Mouse (Mus musculus): ENCODE measurements around the gene Elf2. TPM values are rescaled to one million over a fixed set of nuclear protein-coding genes. Genes with fewer than 3 reads are reported as not detected.

The Elf2 gene
- total RNA-seq, 4 experiments from 2014 or later: 40.6 to 52.9 (median 50.9) TPM

GRCm38 (mm10) chr3:51234752-51235055, 105.8 kb downstream of the Elf2 start:
- DNase-seq (ENCODE audit: low spot score): no peak

- peak; percentile 80 for DNase-seq (ENCODE audit: low spot score)
Measured at GRCm38 (mm10) chr3:51233918-51234751, 106.3 kb downstream of the Elf2 start.

GRCm38 (mm10) chr3:51233474-51233873, 107.0 kb downstream of the Elf2 start:
- peak; percentile 72 for DNase-seq (ENCODE audit: low spot score)

GRCm38 (mm10) chr3:51232205-51232910, 108.1 kb downstream of the Elf2 start:
- no peak for DNase-seq (ENCODE audit: low spot score)

- DNase-seq (ENCODE audit: low spot score): no peak
Measured at GRCm38 (mm10) chr3:51231499-51231898, 109.0 kb downstream of the Elf2 start.

- no peak for DNase-seq (ENCODE audit: low spot score)
Measured at GRCm38 (mm10) chr3:51230886-51231285, 109.6 kb downstream of the Elf2 start.

- no peak for DNase-seq (ENCODE audit: low spot score)
Measured at GRCm38 (mm10) chr3:51230146-51230835, 110.2 kb downstream of the Elf2 start.

GRCm38 (mm10) chr3:51229226-51229625, 111.2 kb downstream of the Elf2 start:
- DNase-seq (ENCODE audit: low spot score): no peak

- DNase-seq (ENCODE audit: low spot score): no peak
Measured at GRCm38 (mm10) chr3:51228821-51229205, 111.7 kb downstream of the Elf2 start.

GRCm38 (mm10) chr3:51228038-51228820, 112.2 kb downstream of the Elf2 start:
- peak; percentile 60 for DNase-seq (ENCODE audit: low spot score)

- DNase-seq (ENCODE audit: low spot score): no peak
Measured at GRCm38 (mm10) chr3:51226601-51227000, 113.9 kb downstream of the Elf2 start.

GRCm38 (mm10) chr3:51225979-51226378, 114.5 kb downstream of the Elf2 start:
- DNase-seq (ENCODE audit: low spot score): no peak

- no peak for DNase-seq (ENCODE audit: low spot score)
Measured at GRCm38 (mm10) chr3:51225226-51225750, 115.2 kb downstream of the Elf2 start.

GRCm38 (mm10) chr3:51224363-51225225, 115.9 kb downstream of the Elf2 start, which contains the start of gene Noct:
Gene Noct (plus strand): TSS chr3:51224447.
- peak; percentile 88 for DNase-seq (ENCODE audit: low spot score)

GRCm38 (mm10) chr3:51223556-51223955, 116.9 kb downstream of the Elf2 start:
- no peak for DNase-seq (ENCODE audit: low spot score)

- no peak for DNase-seq (ENCODE audit: low spot score)
Measured at GRCm38 (mm10) chr3:51222834-51223460, 117.5 kb downstream of the Elf2 start.

GRCm38 (mm10) chr3:51222302-51222701, 118.2 kb downstream of the Elf2 start:
- DNase-seq (ENCODE audit: low spot score): no peak

- DNase-seq (ENCODE audit: low spot score): no peak
Measured at GRCm38 (mm10) chr3:51221847-51222246, 118.6 kb downstream of the Elf2 start.

GRCm38 (mm10) chr3:51220846-51221245, 119.6 kb downstream of the Elf2 start:
- no peak for DNase-seq (ENCODE audit: low spot score)

GRCm38 (mm10) chr3:51219213-51219612, 121.2 kb downstream of the Elf2 start:
- no peak for DNase-seq (ENCODE audit: low spot score)
